Mouse (Mus musculus): ENCODE data around the gene Fxyd5.

Fxyd5 gene

GRCm38 (mm10) chr7:31037675-31038074, 4.6 kb downstream of the Fxyd5 start:
- no peak for DNase-seq

GRCm38 (mm10) chr7:31036917-31037316, 5.4 kb downstream of the Fxyd5 start:
- no peak for DNase-seq

- DNase-seq: no peak
Measured at GRCm38 (mm10) chr7:31035291-31035690, 7.0 kb downstream of the Fxyd5 start.

- no peak for DNase-seq
Measured at GRCm38 (mm10) chr7:31034789-31035188, 7.5 kb downstream of the Fxyd5 start.

- DNase-seq: no peak
Measured at GRCm38 (mm10) chr7:31033409-31034165, 8.7 kb downstream of the Fxyd5 start.

- no peak for DNase-seq
Measured at GRCm38 (mm10) chr7:31031731-31032130, 10.6 kb downstream of the Fxyd5 start.

GRCm38 (mm10) chr7:31030717-31031116, 11.6 kb downstream of the Fxyd5 start:
- DNase-seq: no peak

GRCm38 (mm10) chr7:31028609-31029008, 13.7 kb downstream of the Fxyd5 start:
- no peak for DNase-seq

GRCm38 (mm10) chr7:31017104-31017901, 25.0 kb downstream of the Fxyd5 start:
- DNase-seq: peak; percentile 22

- no peak for DNase-seq
Measured at GRCm38 (mm10) chr7:31012971-31013370, 29.3 kb downstream of the Fxyd5 start.

- no peak for DNase-seq
Measured at GRCm38 (mm10) chr7:31008889-31009288, 33.4 kb downstream of the Fxyd5 start.

GRCm38 (mm10) chr7:31008175-31008574, 34.1 kb downstream of the Fxyd5 start:
- no peak for DNase-seq

GRCm38 (mm10) chr7:31007775-31008174, 34.5 kb downstream of the Fxyd5 start:
- DNase-seq: no peak

- no peak for DNase-seq
Measured at GRCm38 (mm10) chr7:31002650-31003049, 39.6 kb downstream of the Fxyd5 start.

GRCm38 (mm10) chr7:31000505-31001020, 41.7 kb downstream of the Fxyd5 start:
- DNase-seq: peak; percentile 28

GRCm38 (mm10) chr7:30996491-30996890, 45.8 kb downstream of the Fxyd5 start:
- no peak for DNase-seq

- DNase-seq: no peak
Measured at GRCm38 (mm10) chr7:30993986-30994385, 48.3 kb downstream of the Fxyd5 start.

- no peak for DNase-seq
Measured at GRCm38 (mm10) chr7:30992148-30992547, 50.1 kb downstream of the Fxyd5 start.

- DNase-seq: no peak
Measured at GRCm38 (mm10) chr7:30988519-30989162, 53.6 kb downstream of the Fxyd5 start.

- no peak for DNase-seq
Measured at GRCm38 (mm10) chr7:30985357-30985756, 56.9 kb downstream of the Fxyd5 start.

Measured in embryo, embryonic 11 days (tissue).